Mouse (Mus musculus) gastrocnemius, adult 2 months (tissue): ENCODE results near the gene Ksr1. TPM values are rescaled to one million over a fixed set of nuclear protein-coding genes. Genes with fewer than 3 reads are reported as not detected.

Experiments used
- DNase-seq: peaks from one replicate; pipeline ENCODE4 v3.0.0; 2022
- H3K27ac ChIP-seq: fragments of 200-600 bp; 2 replicates; pipeline ENCODE4 v1.8.1; 2022; ENCODE audit warnings: mild to moderate bottlenecking
- H3K4me3 ChIP-seq: fragments of 200-600 bp; 2 replicates; pipeline ENCODE4 v1.8.1; 2022; ENCODE audit warnings: mild to moderate bottlenecking, moderate library complexity
- CTCF ChIP-seq: fragments of 200-600 bp; IDR thresholded peaks from 2 replicates; pipeline ENCODE4 v1.8.1; 2022; ENCODE audit warnings: antibody characterized with exemption, mild to moderate bottlenecking, moderate library complexity
- intact Hi-C: fragments of 180-260 bp; cut with DNase I; formaldehyde crosslinking; loops from one replicate; pipeline ENCODE4 v1.15.1; 2025
- long read RNA-seq, 2 experiments: library from polyadenylated mRNA; stranded (forward); transcript quantifications; one replicate each; pipeline ENCODE4 v2.0.0; 2021
- total RNA-seq, 2 experiments: library from RNA; stranded (reverse); gene quantifications; 2 replicates each; pipeline ENCODE4 v1.2.3; 2021

Ksr1 gene
- total RNA-seq: 10 to 100 TPM; 92.9 to 98.3 TPM
- long read RNA-seq, experiment 1, partial matches to known transcripts: 5 of 70 reads
- long read RNA-seq, experiment 1, other reads (novel, unspliced or antisense): 65 of 70 reads
- long read RNA-seq, experiment 2, partial matches to known transcripts: 3 of 47 reads
- long read RNA-seq, experiment 2, other reads (novel, unspliced or antisense): 44 of 47 reads

GRCm38 (mm10) chr11:79146331-79146767 is at the start of gene Ksr1:
Ksr1 (minus strand) TSS chr11:79146407.
- intact Hi-C loops: loop anchor here (5.0 kb wide), 2 partner anchors 46 to 64 kb away; no protein-coding TSS in a partner anchor
- peak; percentile 30; the same call in 1 of the 2 replicates for TF ChIP-seq CTCF
- peak within 1 kb of the TSS; percentile 80 for H3K4me3 ChIP-seq
- peak within 1 kb of the TSS; percentile 93 for H3K27ac ChIP-seq
- DNase-seq: peak; percentile 96

- intact Hi-C loops: loop anchor here (5.0 kb wide), 2 partner anchors 45 to 160 kb away; partner anchors contain the start of gene Ksr1
- no peak for DNase-seq
Measured at GRCm38 (mm10) chr11:79192176-79192575, 46.0 kb upstream of the Ksr1 start.

GRCm38 (mm10) chr11:79191214-79191613 is 45.0 kb upstream of the Ksr1 start:
- intact Hi-C loops: loop anchor here (5.0 kb wide), 2 partner anchors 44 to 159 kb away; partner anchors contain the start of gene Ksr1
- peak; percentile 83 for DNase-seq
- Histone ChIP-seq H3K27ac (peak overlapping the region; percentile 61), H3K4me3 (no peak overlapping the region)
- TF ChIP-seq CTCF: no peak

More at GRCm38 (mm10) chr11:79192176-79192575, 46.0 kb upstream of the Ksr1 start:
- Histone ChIP-seq H3K4me3 (no peak overlapping the region), H3K27ac (no peak overlapping the region)
- TF ChIP-seq CTCF: peak; percentile 64

GRCm38 (mm10) chr11:79190257-79190656 is 44.0 kb upstream of the Ksr1 start:
- intact Hi-C loops: loop anchor here (5.0 kb wide), 2 partner anchors 43 to 158 kb away; partner anchors contain the start of gene Ksr1
- no peak for DNase-seq
- no peak for TF ChIP-seq CTCF
- Histone ChIP-seq H3K4me3 (no peak overlapping the region), H3K27ac (no peak overlapping the region)

GRCm38 (mm10) chr11:79188176-79188575 is 42.0 kb upstream of the Ksr1 start:
- peak; percentile 75 for DNase-seq
- H3K4me3 ChIP-seq: no peak overlapping the region
- H3K27ac ChIP-seq: no peak overlapping the region
- TF ChIP-seq CTCF: no peak
- intact Hi-C loops: no loop called here

- DNase-seq: no peak
- Histone ChIP-seq H3K27ac (no peak overlapping the region), H3K4me3 (no peak overlapping the region)
- intact Hi-C loops: no loop called here
- no peak for TF ChIP-seq CTCF
Measured at GRCm38 (mm10) chr11:79187291-79187690, 41.1 kb upstream of the Ksr1 start.

GRCm38 (mm10) chr11:79185683-79186082 is 39.5 kb upstream of the Ksr1 start:
- intact Hi-C loops: no loop called here
- no peak for DNase-seq
- TF ChIP-seq CTCF: no peak
- Histone ChIP-seq H3K4me3 (no peak overlapping the region), H3K27ac (no peak overlapping the region)

- no peak overlapping the region for H3K27ac ChIP-seq
- H3K4me3 ChIP-seq: no peak overlapping the region
- no peak for DNase-seq
- intact Hi-C loops: no loop called here
- peak; percentile 17; the same call in 1 of the 2 replicates for TF ChIP-seq CTCF
Measured at GRCm38 (mm10) chr11:79184126-79184888, 38.1 kb upstream of the Ksr1 start.

GRCm38 (mm10) chr11:79183400-79183799 is 37.2 kb upstream of the Ksr1 start:
- Histone ChIP-seq H3K27ac (no peak overlapping the region), H3K4me3 (no peak overlapping the region)
- intact Hi-C loops: no loop called here
- no peak for TF ChIP-seq CTCF
- no peak for DNase-seq

- no peak for TF ChIP-seq CTCF
- DNase-seq: peak; percentile 50
- Histone ChIP-seq H3K27ac (no peak overlapping the region), H3K4me3 (no peak overlapping the region)
- intact Hi-C loops: no loop called here
Measured at GRCm38 (mm10) chr11:79182881-79183280, 36.7 kb upstream of the Ksr1 start.

GRCm38 (mm10) chr11:79181914-79182313 is 35.7 kb upstream of the Ksr1 start:
- intact Hi-C loops: no loop called here
- TF ChIP-seq CTCF: no peak
- Histone ChIP-seq H3K4me3 (no peak overlapping the region), H3K27ac (no peak overlapping the region)
- no peak for DNase-seq

- H3K4me3 ChIP-seq: no peak overlapping the region
- intact Hi-C loops: no loop called here
- H3K27ac ChIP-seq: no peak overlapping the region
- peak; percentile 14; the same call in 1 of the 2 replicates for TF ChIP-seq CTCF
- no peak for DNase-seq
Measured at GRCm38 (mm10) chr11:79176687-79177086, 30.5 kb upstream of the Ksr1 start.

GRCm38 (mm10) chr11:79172054-79172453 is 25.8 kb upstream of the Ksr1 start:
- no peak overlapping the region for H3K27ac ChIP-seq
- intact Hi-C loops: no loop called here
- no peak for DNase-seq
- no peak overlapping the region for H3K4me3 ChIP-seq
- TF ChIP-seq CTCF: no peak
